8 mouse cellular contexts compared by ENCODE assay signal in the genomic region with DNA sequence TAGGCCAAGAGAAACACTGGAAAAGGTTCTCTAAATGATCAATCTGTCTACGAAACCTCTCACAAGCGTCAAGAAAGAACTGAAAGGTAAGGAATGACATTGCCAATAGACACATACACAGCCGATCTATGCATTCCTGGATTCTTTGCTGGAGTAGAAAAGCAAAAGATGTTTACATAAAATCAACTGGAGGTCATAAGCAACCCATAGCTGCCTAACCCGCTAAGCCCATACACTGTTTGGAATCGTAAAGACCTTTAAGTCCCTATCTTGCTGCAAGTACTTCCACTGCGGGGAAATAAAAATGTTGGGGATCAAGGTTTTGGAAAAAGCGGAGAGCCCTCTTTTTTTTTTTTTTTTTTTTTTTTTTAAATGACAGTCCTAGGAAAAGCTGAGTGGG. TPM values are rescaled to one million over a fixed set of nuclear protein-coding genes. Genes with fewer than 3 reads are reported as not detected.
A peak's percentile ranks its signal among the peaks of the same experiment; 100 is the strongest.
DNase-seq lines count a peak whose midpoint lies in the region; ATAC-seq and TF ChIP-seq lines count a peak whose summit lies in the region.

No protein-coding gene starts in this region.

- intact Hi-C loops in heart, adult 2 months (cut with DNase I) = loop anchor here (5.0 to 10.0 kb wide), 2 partner anchors 74 to 322 kb away; partner anchors contain the start of gene Cltc

- H3K27ac ChIP-seq in heart, adult 2 months = peak overlapping the region; percentile 95
- no peak overlapping the region for H3K27ac ChIP-seq in forebrain, embryonic 14.5 days (ENCODE audit: low read depth, low read length)
- peak overlapping the region; percentile 96 for H3K27ac ChIP-seq in liver, embryonic 15.5 days (replicated peaks)

- H3K79me3 ChIP-seq in C2C12 (ENCODE audit: low read depth) = peaks cover 83% of the 10 kb centered on the region

- no peak for DNase-seq in heart, adult 2 months
- no peak for DNase-seq in heart, adult 18-20 months
- DNase-seq in forebrain, embryonic 14.5 days (ENCODE audit: low spot score) = no peak
- DNase-seq in right cerebral cortex, postnatal 14 days = no peak
- no peak for DNase-seq in thymus, postnatal 25 days
- DNase-seq in kidney, postnatal 36 days = no peak

- peak overlapping the region; percentile 80 for H3K4me2 ChIP-seq in forebrain, embryonic 14.5 days (ENCODE audit: low read length)
- H3K4me2 ChIP-seq in liver, embryonic 15.5 days = peak overlapping the region; percentile 76

- no peak for ATAC-seq in forebrain, embryonic 14.5 days
- no peak for ATAC-seq in liver, embryonic 15.5 days (ENCODE audit: insufficient read depth)

- peak overlapping the region; percentile 69 for H3K4me3 ChIP-seq in heart, adult 2 months
- peak overlapping the region; percentile 90 for H3K4me3 ChIP-seq in C2C12 (ENCODE audit: insufficient read depth, poor library complexity, severe bottlenecking)
- peak overlapping the region; percentile 93 for H3K4me3 ChIP-seq in forebrain, embryonic 14.5 days (ENCODE audit: low read depth, low read length)
- peak overlapping the region; percentile 93 for H3K4me3 ChIP-seq in liver, embryonic 15.5 days (replicated peaks)

- WGBS in heart, adult 2 months = 29% methylated on average over 7 of the region's 7 CpGs
- WGBS in forebrain, embryonic 14.5 days = 40% methylated on average over 7 of the region's 7 CpGs
- 32% methylated on average over 7 of the region's 7 CpGs for WGBS in liver, embryonic 15.5 days (ENCODE audit: insufficient replicate concordance)

- H3K4me1 ChIP-seq in heart, adult 2 months (ENCODE audit: control insufficient read depth, insufficient read depth, low read length) = peaks cover 2% of the 10 kb centered on the region; the same call in 1 of the 2 replicates
- peaks cover 17% of the 10 kb centered on the region for H3K4me1 ChIP-seq in forebrain, embryonic 14.5 days (ENCODE audit: control insufficient read depth, insufficient read depth, low read length)
- peaks cover 59% of the 10 kb centered on the region for H3K4me1 ChIP-seq in liver, embryonic 15.5 days (replicated peaks)

- no peak for TF ChIP-seq POLR2A in heart, adult 2 months (IDR thresholded peaks at IDR 0.05; ENCODE audit: insufficient read depth, low read depth, low read length)

- H3K36me3 ChIP-seq in heart, adult 2 months (ENCODE audit: control insufficient read depth, insufficient read depth, low read length) = peaks cover 5% of the 10 kb centered on the region
- peaks cover 26% of the 10 kb centered on the region for H3K36me3 ChIP-seq in C2C12 (ENCODE audit: control insufficient read depth, insufficient read depth)
- H3K36me3 ChIP-seq in forebrain, embryonic 14.5 days (ENCODE audit: control insufficient read depth, insufficient read depth, low read length) = no peaks in the 10 kb centered on the region
- peaks cover 19% of the 10 kb centered on the region for H3K36me3 ChIP-seq in liver, embryonic 15.5 days (replicated peaks)

- peak overlapping the region; percentile 82 for H3K9ac ChIP-seq in heart, adult 2 months (ENCODE audit: low read depth, low read length)
- H3K9ac ChIP-seq in forebrain, embryonic 14.5 days (ENCODE audit: low read length) = peak overlapping the region; percentile 87
- peak overlapping the region; percentile 94 for H3K9ac ChIP-seq in liver, embryonic 15.5 days

- no peaks in the 10 kb centered on the region for H3K79me2 ChIP-seq in heart, adult 2 months (replicated peaks; ENCODE audit: control insufficient read depth, insufficient read depth, low read length)
- peaks cover 94% of the 10 kb centered on the region for H3K79me2 ChIP-seq in C2C12 (ENCODE audit: control insufficient read depth, insufficient read depth)

- TF ChIP-seq CTCF in heart, adult 2 months (IDR thresholded peaks at IDR 0.05) = no peak
- no peak for TF ChIP-seq CTCF in C2C12 (IDR thresholded peaks at IDR 0.05; ENCODE audit: control insufficient read depth, insufficient read depth, insufficient read length)

- H3K9me3 ChIP-seq in forebrain, embryonic 14.5 days (replicated peaks; ENCODE audit: control insufficient read depth, low read length) = no peaks in the 10 kb centered on the region
- H3K9me3 ChIP-seq in liver, embryonic 15.5 days (replicated peaks) = no peaks in the 10 kb centered on the region

- H3K27me3 ChIP-seq in heart, adult 2 months (ENCODE audit: control insufficient read depth, insufficient read depth, low read length) = no peaks in the 10 kb centered on the region
- no peaks in the 10 kb centered on the region for H3K27me3 ChIP-seq in C2C12 (ENCODE audit: control insufficient read depth, insufficient read depth, insufficient read length)
- H3K27me3 ChIP-seq in forebrain, embryonic 14.5 days (replicated peaks; ENCODE audit: control insufficient read depth, insufficient read depth, low read length) = no peaks in the 10 kb centered on the region
- no peaks in the 10 kb centered on the region for H3K27me3 ChIP-seq in liver, embryonic 15.5 days

- no peak for TF ChIP-seq EP300 in heart, adult 2 months (IDR thresholded peaks at IDR 0.05; ENCODE audit: insufficient read depth, low read depth, low read length)

- H3ac ChIP-seq in C2C12 (ENCODE audit: control insufficient read depth, insufficient read length, low read depth) = peak overlapping the region; percentile 92

TF ChIP-seq in C2C12, 6 proteins besides CTCF, POLR2A, EP300 and RAD21:
- TF ChIP-seq MYOG (IDR thresholded peaks at IDR 0.05; ENCODE audit: control insufficient read depth, extremely low read depth, insufficient read length) (no peak), CEBPB (IDR thresholded peaks at IDR 0.05; ENCODE audit: low read depth) (no peak), USF1 (IDR thresholded peaks at IDR 0.05; ENCODE audit: low read depth) (no peak), MAX (IDR thresholded peaks at IDR 0.05) (no peak), MYOD1 (IDR thresholded peaks at IDR 0.05; ENCODE audit: control insufficient read depth, insufficient read length, low read depth) (no peak), FOSL1 (IDR thresholded peaks at IDR 0.05; ENCODE audit: insufficient read depth, low read length, poor library complexity, severe bottlenecking) (no peak)

RNA-seq across cellular contexts. Expression of gene Vmp1, which starts 0.8 kb away (rescaled TPM):
- total RNA-seq in heart, adult 2 months (2021) = 10 to 100 TPM; 58.2 to 66.9 TPM
- polyA plus RNA-seq in heart, adult 2 months (2012; rRNA removed) = 34.0 and 59.2 TPM in 2 replicates
- 10 to 100 TPM; 63.1 to 72.5 TPM for total RNA-seq in heart, adult 18-20 months (2021)
- polyA plus RNA-seq in C2C12 (2012; fragmentation: generic; extraction: Trizol) = 157 TPM
- 119 and 131 TPM in 2 replicates for polyA plus RNA-seq in forebrain, embryonic 14.5 days (2014; fragmentation: Nextera tagmentation; extraction: Ambion mirVana)
- polyA plus RNA-seq in liver, embryonic 15.5 days (2015; fragmentation: Nextera tagmentation; extraction: Ambion mirVana) = 80.8 and 81.0 TPM in 2 replicates

RNA-seq across cellular contexts. Expression of gene Ptrh2, which starts 0.9 kb away (rescaled TPM):
- total RNA-seq in heart, adult 2 months (2021) = 1 to 10 TPM; 5.9 to 6.4 TPM
- polyA plus RNA-seq in heart, adult 2 months (2012; rRNA removed) = 3.7 and 5.2 TPM in 2 replicates
- total RNA-seq in heart, adult 18-20 months (2021) = 1 to 10 TPM; 6.8 to 7.0 TPM
- 23.0 TPM for polyA plus RNA-seq in C2C12 (2012; fragmentation: generic; extraction: Trizol)
- 33.2 and 38.1 TPM in 2 replicates for polyA plus RNA-seq in forebrain, embryonic 14.5 days (2014; fragmentation: Nextera tagmentation; extraction: Ambion mirVana)
- 14.3 and 15.0 TPM in 2 replicates for polyA plus RNA-seq in liver, embryonic 15.5 days (2015; fragmentation: Nextera tagmentation; extraction: Ambion mirVana)
